Mouse (Mus musculus) gastrocnemius, postnatal 10 days (tissue): ENCODE results near the gene Mafg. TPM values are rescaled to one million over a fixed set of nuclear protein-coding genes. Genes with fewer than 3 reads are reported as not detected.

Experiments used
- microRNA-seq, 2 experiments: library from miRNA; unstranded; fragments of <30 nt; microRNA quantifications; one replicate each; pipeline ENCODE4 v1.2.0; 2021
- total RNA-seq, 2 experiments: library from RNA; stranded (reverse); gene quantifications; 2 replicates each; pipeline ENCODE4 v1.2.3; 2021

Mafg gene
- total RNA-seq, 2 experiments from 2014 or later = 27.6 to 39.6 TPM

Small RNA genes within 50 kb of the gene (microRNA-seq; reads per million reads assigned to microRNA genes)
- gene Mir6936 = 0 to 0.25 reads per million in 2 experiments

Other genes with a start within 250 kb of the Mafg start
- gene Nploc4, start 195.9 kb downstream of the Mafg start, total RNA-seq = 10 to 100 TPM; 60.6 to 66.6 TPM
- gene Tspan10, start 191.0 kb downstream of the Mafg start, total RNA-seq = not detected
- gene Pde6g, start 180.1 kb downstream of the Mafg start, total RNA-seq = under 1 TPM; 0.23 to 0.41 TPM
- 10 to 100 TPM; 21.2 to 24.1 TPM for gene Oxld1, start 175.5 kb downstream of the Mafg start, total RNA-seq
- 1 to 10 TPM; 5.5 to 6.8 TPM for gene Ccdc137, start 175.5 kb downstream of the Mafg start, total RNA-seq
- 10 to 100 TPM; 16.1 to 17.5 TPM for gene Arl16, start 166.0 kb downstream of the Mafg start, total RNA-seq
- 100 to 1,000 TPM; 121 to 147 TPM for gene Mrpl12, start 149.0 kb downstream of the Mafg start, total RNA-seq
- gene Slc25a10, start 141.8 kb downstream of the Mafg start, total RNA-seq = 10 to 100 TPM in 1 of 2 experiments, 1 to 10 TPM in 1; 9.7 to 11.1 TPM
- gene Gcgr, start 102.9 kb downstream of the Mafg start, total RNA-seq = under 1 TPM; 0.09 to 0.75 TPM
- 10 to 100 TPM; 51.3 to 52.7 TPM for gene Mcrip1, start 83.9 kb downstream of the Mafg start, total RNA-seq
- gene Ppp1r27, start 82.5 kb downstream of the Mafg start, total RNA-seq = 100 to 1,000 TPM; 156 to 183 TPM
- 100 to 1,000 TPM; 349 to 414 TPM for gene P4hb, start 60.3 kb downstream of the Mafg start, total RNA-seq
- 100 to 1,000 TPM; 163 to 197 TPM for gene Arhgdia, start 52.0 kb downstream of the Mafg start, total RNA-seq
- 10 to 100 TPM; 72.1 to 77.3 TPM for gene Alyref, start 35.2 kb downstream of the Mafg start, total RNA-seq
- gene Anapc11, start 35.2 kb downstream of the Mafg start, total RNA-seq = 10 to 100 TPM; 60.1 to 67.6 TPM
- gene Npb, start 25.1 kb downstream of the Mafg start, total RNA-seq = not detected
- 10 to 100 TPM; 29.7 to 30.9 TPM for gene Pcyt2, start 15.7 kb downstream of the Mafg start, total RNA-seq
- 1 to 10 TPM; 6.5 to 9.2 TPM for gene Sirt7, start 8.4 kb downstream of the Mafg start, total RNA-seq
- 10 to 100 TPM; 15.1 to 18.1 TPM for gene Pycr1, start 10.2 kb upstream of the Mafg start, total RNA-seq
- gene Myadml2, start 14.6 kb upstream of the Mafg start, total RNA-seq = 10 to 100 TPM; 89.2 to 92.0 TPM
- 1 to 10 TPM in 1 of 2 experiments, not detected in 1; 1.2 TPM for gene Notum, start 27.6 kb upstream of the Mafg start, total RNA-seq
- gene Aspscr1, start 39.4 kb upstream of the Mafg start, total RNA-seq = 10 to 100 TPM; 34.8 to 39.8 TPM
- gene Cenpx, start 80.1 kb upstream of the Mafg start, total RNA-seq = 10 to 100 TPM; 34.9 to 35.6 TPM
- gene Lrrc45, start 80.3 kb upstream of the Mafg start, total RNA-seq = 10 to 100 TPM in 1 of 2 experiments, 1 to 10 TPM in 1; 7.7 to 10.1 TPM
- gene Rac3, start 87.9 kb upstream of the Mafg start, total RNA-seq = 1 to 10 TPM; 1.8 to 2.7 TPM
- 1 to 10 TPM; 3.4 to 3.7 TPM for gene Dcxr, start 93.7 kb upstream of the Mafg start, total RNA-seq
- 10 to 100 TPM in 1 of 2 experiments, 1 to 10 TPM in 1; 9.9 to 10.8 TPM for gene Cbr2, start 98.5 kb upstream of the Mafg start, total RNA-seq
- 10 to 100 TPM; 13.3 to 15.9 TPM for gene Hmga1b, start 129.2 kb upstream of the Mafg start, total RNA-seq
- 1 to 10 TPM; 6.3 to 7.7 TPM for gene Rfng, start 150.6 kb upstream of the Mafg start, total RNA-seq
- 10 to 100 TPM; 57.3 to 61.5 TPM for gene Gps1, start 150.7 kb upstream of the Mafg start, total RNA-seq
- gene Dus1l, start 162.8 kb upstream of the Mafg start, total RNA-seq = 10 to 100 TPM; 29.9 to 34.0 TPM
- 10 to 100 TPM; 21.8 to 26.4 TPM for gene Fasn, start 190.9 kb upstream of the Mafg start, total RNA-seq